Mouse (Mus musculus): ENCODE measurements around the gene Ice1. TPM values are rescaled to one million over a fixed set of nuclear protein-coding genes. Genes with fewer than 3 reads are reported as not detected.

Ice1 gene
- total RNA-seq, 1 experiment from 2014 or later, result 26.1 TPM

DNA sequence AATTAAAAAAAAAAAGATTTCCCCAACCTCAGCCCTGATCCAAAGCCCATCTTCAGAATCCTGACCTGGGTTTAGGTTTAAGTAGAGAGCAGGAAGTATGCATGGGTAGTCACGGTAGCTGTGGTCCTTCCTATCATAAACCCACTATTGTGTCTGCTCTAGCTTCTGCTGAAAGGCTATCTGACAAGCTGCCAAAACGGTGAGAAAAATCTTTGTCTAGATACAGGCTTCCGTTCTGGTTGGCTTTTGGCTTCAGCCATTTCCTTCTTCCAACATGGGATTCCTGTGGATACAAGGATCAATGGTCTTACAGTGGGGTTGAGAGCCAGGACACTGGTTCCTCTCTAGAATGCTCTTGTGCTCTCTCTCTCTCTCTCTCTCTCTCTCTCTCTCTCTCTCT, 2.2 kb upstream of the Ice1 start:
- DNase-seq, result no peak

DNA sequence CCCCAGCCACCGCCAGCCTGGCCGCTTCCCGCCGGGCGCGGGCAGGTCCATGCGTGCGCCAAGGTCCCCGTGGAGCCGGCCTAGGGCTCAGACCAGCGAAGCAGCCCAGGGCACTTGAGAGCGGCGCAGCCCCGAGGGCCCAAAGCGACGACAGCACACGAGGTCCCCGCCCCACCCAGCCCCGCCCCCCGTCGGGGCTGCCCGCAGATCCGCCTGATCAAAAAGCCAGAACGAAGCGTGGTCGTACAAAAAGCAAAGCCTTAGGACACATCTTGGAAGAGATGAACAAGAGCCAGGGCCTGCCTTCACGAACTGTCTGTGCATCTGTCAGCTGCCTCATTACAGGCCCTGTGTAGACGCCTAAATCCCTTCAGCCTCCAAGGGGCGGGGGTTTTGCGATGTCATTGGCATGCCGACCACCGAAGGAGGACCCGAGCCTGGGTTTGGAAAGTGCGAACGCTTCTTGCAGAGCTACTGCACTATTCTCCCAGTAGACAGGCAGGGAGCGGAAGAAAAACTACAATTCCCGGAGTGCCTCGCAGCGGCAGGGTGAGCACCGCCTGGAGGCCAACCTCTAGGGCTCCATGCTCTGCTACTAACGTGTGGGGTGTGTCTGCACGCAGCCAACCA, 343 bp upstream of the Ice1 start:
- peak; percentile 96 for DNase-seq

DNA sequence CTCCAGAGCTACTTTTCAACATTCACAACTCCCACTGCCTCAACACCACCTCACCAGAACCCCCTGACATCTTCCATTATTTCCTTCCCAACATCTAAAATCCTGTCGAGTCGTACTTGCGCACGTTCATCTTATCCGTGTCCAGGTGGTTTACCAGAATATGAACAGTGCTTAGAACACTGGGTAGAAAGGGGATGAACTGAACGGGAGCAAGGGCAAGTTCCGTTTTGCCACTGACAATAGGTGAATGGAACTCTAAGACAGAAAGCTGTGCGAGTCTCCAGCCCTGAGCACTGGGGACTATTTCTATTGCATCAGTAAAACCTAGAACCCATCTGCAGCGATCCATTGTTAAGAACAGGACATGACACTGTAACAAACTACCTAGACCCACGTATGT, 728 bp downstream of the Ice1 start:
- no peak for DNase-seq

DNA sequence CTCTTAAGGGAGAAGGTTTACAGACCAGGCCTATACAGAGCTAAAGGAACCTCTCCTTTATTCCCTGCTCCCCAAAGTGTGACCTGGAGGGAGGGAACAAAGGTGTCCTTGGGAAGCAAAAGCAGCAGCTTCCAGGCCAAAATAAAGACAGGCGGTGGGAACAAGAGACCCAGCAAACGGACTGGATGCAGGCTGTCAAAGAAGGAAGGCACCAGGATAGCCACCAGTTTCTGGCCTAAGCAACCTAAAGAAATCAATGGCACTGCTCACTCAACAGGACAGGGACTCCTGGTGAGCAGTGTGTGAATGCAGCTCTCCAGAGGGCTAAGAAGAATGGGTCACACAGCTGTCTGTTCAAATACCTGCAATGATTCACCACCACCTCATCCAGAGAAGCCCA, 1.8 kb downstream of the Ice1 start:
- no peak for DNase-seq

DNA sequence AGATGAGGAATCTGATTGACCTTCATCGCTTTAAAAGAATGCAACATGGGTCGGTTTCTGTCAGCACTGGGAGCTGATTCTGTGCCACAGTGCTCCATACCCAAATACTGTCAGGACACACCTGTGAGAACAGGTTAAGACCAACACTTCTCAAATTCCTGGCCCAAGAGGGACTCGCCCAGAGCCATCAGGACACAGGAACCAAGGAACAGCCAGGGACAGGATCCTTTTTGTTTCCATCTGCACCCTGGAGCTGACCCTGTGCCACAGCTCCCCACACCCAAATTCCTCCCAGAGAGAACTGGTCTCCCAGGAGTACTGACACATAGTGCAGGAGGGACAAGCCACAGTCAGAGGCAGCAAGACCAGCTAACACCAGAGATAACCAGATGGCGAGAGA, 11.0 kb downstream of the Ice1 start:
- DNase-seq, result no peak

DNA sequence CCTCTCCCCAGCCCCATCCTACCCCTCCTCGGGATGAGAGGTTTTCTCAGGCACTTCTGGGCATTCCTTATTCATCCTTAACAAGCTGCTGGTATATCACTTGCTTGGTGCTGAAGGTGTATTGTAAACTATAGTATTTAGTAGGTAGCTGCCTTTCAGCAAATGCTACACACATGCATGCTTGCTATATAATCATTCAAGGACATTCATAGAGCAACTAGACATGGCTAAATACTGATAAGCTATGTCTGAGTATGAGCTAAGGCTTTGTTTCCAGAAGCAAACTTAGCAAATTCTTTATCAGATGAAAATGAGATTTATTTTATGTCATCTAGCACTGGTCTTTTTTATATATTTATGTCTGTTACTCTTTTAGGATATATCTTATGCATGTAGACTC, 11.8 kb downstream of the Ice1 start:
- DNase-seq, result no peak

DNA sequence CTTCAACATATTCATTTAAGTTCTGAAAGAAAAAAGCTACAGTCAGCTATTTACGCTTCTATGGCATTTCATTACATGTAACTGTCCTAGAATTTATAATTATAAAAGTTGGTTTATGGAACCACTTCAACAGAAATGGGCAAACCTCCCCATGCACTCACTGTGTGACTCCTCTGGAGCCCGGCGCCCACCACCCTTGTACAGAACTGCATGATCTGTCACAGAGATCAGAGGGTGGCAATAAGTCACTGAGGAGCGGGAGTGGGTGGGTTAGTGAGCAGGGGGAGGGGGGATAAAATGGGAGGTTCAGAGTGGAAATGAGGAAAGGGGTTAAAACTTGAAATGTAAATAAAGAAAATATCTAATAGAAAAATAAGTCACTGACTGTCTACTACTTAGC, 13.0 kb downstream of the Ice1 start:
- no peak for DNase-seq

DNA sequence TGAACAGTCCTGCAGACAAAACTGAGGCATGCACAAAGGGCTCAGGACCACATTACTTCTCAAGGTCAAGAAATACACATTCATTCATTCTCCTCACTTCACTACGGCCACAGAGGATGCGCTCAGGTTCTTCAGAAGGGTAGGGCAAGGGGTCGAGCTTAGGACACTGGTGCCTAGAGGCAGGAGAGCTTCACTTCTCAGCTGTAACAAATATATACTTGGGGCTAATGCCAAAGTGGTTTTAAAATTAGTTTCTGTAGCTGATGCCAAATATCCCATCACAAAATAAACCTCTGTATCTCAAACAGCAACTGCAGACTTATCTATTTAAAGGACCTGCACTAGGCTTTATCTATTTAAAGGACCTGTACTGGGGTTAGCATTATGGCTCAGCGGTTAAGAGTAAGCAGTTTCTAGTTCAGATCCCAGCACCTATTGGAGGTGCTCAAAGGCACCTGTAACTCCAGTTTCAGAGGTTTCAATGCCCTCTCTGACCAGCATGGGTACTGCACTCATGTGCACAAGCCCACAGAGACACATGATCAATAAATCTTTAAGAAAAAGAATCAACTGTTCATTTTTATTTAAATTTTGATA, 14.9 kb downstream of the Ice1 start:
- DNase-seq, result no peak

DNA sequence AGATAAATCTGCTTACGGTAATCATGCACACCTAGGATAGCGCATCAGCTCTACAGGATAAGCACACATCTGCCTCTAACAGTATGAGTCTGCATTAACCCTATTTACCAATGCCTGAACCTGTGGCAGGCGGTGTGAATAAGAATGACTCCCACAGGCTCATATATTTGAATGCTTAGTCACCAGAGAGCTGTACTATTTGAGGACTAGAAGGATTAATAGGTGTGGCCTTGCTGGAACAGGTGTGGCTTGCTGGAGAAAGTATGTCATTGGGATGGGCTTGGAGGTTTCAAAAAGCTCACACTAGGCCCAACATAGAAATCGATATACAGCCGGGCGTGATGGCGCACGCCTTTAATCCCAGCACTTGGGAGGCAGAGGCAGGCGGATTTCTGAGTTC, 15.9 kb downstream of the Ice1 start:
- DNase-seq, result no peak

DNA sequence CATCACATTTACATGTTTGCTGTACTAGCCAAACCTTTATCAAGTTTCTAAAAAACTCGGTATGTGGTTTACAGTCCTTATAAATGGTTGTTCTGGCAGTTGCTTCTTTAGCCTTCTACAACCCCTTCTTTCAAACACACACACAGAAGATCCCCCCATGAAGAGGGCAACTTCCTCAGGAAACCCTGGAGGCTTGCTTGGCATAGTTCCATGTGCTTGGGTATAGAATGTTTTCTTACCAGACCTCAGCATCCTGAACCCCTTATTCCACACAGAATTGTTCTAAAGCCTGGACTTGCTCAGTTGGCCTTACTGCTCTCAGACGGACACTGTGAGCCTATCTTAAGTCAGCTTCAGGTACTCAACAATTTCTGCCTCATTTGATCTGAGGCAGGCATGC, 24.6 kb downstream of the Ice1 start:
- DNase-seq, result no peak

DNA sequence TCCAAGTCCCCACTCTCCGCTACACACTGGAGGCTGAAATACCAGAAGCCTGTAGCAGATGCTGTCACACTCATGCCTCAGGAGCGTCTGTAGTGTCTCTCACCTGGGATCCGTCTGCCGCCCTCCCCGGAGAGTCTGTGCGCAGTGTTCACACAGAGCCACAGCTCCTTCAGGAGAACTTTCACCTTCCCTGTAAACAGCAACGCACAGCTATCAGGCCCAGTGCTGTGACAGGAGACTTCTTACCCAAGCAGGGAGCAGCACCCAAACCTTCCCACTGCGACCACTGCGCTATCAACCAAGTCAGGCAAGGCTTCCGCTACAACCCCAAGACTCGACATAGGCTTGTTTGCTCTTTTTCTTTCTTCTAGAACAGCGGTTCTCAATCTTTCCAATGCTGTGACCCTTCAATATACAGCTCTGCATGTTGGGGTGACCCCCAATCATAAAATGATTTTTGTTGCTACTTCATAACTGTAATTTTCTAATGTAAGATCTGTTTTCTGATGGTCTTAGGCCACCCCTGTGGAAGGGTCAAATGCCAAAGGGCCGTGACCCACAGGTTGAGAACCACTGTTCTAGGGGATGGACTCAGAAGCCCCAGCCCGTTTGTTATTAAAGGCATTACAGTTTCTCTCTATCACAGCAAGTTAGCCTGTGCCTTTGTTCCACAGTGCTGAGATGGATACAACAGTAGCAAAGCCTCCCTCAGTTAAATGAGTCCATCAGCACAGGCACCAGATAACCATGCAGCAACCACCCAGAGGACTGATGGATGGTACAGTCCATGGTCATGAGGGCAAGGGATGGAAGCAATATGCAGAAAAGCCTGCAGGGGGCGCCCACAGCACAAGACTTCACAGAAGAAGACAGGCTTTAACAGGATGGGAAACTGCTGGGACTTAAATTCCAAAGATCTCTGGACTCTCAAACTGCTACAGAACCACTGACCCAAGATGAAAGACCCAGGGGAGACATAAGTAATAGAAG, 26.7 kb downstream of the Ice1 start:
- DNase-seq, result peak; percentile 80

DNA sequence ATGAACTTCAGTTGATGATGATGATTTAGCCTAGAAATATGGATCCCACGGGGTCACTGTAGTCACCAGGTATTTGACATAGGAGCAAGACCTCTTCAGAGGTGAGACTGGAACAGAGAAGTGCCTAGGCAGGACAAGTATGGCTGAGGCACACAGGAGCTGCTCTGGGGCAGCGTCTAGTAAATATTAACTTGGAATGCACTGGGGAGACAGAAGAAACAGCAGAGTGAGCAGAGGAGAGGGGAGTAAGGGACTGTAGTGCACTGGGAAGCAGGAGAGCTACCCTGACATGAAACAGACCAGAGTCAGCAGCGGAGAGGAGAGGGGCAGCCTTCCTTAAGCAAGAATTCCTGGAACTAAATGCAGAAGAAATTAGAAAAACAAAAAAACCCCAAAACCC, 27.8 kb downstream of the Ice1 start:
- no peak for DNase-seq

DNA sequence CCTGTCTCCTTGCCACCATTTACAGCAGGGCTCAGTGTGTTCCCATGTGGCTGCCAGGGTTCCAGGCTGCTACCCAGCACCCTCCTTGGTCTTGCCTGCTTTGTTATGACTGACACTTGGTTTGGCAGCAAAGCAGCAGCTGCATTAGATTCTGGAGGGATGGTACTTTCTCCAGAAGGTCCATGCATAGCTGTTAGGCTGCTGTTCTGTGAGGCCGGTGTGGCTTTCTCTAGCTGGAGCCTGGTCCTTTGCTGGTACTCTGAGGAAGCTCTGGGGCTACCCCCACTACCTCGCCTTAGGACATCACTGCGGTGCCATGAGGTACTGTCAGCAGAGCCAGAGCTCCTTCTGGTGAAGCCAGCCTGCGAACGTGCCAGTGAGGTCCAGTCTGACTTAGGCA, 32.1 kb downstream of the Ice1 start:
- DNase-seq, result no peak

DNA sequence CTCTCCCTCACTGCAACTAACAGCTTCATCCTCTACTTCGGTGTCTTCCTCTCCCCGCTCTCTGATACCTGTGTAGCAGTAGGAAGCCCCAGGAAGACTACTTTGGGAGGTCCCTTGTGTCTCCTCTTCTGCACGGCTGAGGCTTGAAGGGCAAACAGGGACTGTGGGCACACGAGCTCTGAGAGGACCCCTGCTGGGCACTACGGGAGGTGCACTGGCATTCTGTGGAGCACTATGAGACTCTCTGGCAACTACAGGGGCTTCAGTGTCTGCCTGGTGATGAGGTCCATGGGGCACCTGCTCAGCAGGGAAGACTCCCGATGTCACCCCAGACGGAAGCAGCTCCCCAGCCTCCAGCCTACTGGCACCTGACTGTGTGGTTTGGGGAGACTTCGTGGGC, 32.7 kb downstream of the Ice1 start:
- peak; percentile 23 for DNase-seq

DNA sequence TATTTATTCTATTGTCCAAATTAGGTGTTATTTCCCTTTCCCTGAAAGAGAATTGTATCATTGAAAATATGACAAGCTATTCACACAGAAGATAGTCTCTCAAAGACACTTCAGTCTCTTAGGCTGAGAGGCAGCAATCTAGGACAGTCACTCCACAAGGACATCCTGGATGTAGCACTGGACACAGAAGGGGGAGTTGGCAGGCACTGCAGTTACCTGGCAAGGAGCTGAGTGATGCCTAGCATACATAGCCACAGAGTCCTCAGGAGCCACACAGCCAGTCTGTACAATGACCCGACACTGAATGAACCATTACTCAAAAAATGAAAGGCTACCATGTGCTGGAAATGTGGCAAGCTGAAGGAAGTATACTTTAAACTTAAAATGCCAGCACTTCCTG, 35.9 kb downstream of the Ice1 start:
- no peak for DNase-seq

DNA sequence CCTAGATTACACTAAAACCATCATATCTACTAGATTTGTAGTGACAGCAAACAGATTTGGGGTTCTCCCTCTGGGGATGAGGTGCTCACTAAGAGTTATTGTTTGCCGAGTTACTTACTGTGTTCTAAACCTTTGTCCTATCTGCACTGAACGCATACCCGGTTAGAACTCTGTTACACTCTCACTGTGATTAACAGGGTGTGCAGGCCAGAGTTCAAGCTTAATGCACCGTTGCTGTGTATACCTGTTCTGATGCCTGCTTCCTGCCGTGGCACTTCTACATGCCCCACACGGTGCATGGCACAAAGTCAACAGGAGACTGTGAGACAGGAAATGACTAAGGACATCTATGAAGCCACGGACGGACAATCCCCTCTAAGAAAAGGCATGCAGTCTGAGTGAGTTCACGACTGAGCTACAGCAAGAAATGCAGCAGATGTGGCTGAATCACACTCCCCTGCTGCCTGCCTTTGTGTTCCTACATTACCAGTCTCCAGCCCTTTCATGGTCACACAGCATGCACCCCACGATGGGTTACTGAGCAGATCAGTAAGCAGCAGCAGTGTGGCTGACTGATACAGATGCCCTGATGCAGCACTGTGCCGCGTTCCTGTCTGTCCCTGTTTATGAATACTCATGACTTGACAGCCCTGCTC, 37.3 kb downstream of the Ice1 start:
- DNase-seq, result no peak

DNA sequence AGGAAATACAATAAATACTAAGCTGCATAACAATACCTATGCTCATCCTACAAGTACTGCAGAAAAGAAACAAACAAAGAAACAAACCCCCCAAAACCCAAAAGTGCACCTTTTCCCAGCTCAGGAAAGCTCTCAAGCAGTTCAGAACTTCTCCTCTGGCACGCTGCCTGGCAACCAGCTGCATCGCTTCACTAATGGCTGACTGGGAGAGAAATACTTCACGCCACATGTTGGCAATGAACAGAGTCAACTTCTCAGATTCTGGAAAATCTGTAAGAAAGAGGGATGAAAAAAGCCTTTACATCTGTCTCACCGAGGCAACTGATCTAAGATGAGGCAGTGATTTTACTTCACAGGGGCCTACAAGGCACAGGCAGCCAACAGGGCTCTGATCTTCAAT, 38.5 kb downstream of the Ice1 start:
- no peak for DNase-seq

DNA sequence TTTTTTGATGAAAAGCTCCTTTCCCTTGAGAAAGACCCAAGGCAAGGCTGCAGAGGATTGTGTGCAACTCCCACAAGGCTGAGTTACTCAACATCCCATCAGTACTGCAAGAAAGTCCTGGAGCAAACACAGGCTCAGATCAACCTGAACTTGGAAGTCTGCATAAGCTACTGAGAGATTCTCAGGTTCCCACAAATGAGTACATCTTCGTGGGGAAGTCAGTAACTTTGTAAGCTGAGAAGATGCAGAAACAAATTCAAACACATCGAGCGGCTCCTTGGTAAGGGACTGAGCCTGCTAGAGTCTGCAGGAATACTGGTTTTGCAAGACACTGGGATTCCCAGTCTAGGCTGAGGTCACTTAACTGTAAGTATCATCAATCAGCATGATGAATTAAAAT, 40.5 kb downstream of the Ice1 start:
- DNase-seq, result no peak

DNA sequence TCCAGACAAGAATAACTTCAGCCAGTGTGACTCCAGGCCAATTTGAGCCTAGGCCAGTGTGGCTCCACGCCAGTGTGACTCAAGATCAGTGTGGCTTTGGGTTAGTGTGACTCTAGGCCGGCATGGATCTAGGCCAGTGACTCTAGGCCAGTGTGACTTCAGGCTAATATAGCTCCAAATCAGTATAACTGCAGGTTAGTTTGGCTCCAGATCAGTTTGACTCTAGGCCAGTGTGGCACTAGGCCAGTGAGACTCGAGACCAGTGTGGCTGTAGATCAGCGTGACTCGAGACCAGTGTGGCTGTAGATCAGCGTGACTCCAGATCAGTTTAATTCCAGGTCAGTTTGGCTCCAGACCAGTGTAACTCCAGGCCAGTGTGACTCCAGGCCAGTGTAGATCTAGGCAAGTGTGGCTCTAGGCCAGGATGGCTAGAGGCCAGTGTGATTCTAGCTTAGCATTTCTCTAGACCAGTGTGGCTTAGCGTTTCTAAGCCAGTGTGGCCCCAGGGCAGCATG, 47.1 kb downstream of the Ice1 start:
- peak; percentile 80 for DNase-seq

DNA sequence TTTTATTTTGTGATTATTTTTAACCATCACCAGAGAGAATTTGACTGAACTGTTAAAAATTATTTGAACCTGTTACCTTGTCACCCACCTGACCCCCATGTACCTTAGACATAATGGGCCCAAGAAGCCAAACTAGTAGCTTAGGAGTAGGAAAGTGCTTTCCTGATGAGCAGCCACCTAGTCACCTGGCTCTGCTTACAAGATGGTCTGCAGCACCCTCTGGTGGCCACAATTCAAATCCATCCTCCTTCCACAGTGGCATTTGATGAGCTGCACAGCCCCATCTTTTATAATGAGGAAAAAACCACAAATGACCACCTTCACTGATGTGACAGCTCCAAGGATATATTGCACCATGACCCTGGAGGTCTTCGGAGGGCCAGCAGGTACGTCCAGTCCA, 50.5 kb downstream of the Ice1 start:
- DNase-seq, result peak; percentile 70

DNA sequence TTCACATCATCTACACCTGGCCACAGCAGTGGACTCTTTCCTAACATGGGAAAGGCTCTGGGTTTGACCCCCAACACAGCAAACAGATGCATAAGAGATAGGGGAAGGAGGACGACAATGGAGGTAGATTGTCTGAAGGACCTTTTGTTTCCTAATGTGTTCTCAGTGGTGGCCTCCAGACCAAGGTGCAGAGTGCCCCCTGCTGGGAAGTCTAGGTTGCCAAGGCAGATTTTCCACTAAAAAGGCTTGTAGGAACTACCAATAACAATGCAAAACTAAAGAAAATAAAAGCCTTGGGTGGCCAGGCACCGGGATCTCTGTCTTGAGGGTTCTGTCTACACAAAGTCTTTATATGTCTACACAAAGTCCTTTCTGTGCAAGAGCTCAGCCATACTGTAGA, 54.9 kb downstream of the Ice1 start:
- DNase-seq, result peak; percentile 56

DNA sequence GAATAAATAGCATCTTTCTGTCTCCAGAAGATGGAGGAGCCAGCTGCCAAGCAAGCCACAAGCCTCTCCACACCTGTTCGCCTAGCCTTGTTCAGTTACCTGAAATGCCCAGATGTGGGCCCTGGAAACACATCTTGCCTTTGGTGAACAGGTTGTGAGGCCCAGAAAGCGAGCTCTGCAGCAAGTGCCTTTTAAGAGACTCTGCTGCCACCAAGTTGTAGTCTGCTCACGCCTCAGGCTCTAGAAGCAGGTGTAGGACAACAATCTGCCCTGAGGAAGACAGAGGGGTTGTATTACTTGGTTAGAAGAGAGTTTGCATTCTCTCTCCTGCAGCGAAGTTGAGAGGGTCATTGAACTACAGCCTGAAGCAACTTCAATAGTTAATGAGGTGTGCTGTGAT, 55.9 kb downstream of the Ice1 start:
- no peak for DNase-seq

DNA sequence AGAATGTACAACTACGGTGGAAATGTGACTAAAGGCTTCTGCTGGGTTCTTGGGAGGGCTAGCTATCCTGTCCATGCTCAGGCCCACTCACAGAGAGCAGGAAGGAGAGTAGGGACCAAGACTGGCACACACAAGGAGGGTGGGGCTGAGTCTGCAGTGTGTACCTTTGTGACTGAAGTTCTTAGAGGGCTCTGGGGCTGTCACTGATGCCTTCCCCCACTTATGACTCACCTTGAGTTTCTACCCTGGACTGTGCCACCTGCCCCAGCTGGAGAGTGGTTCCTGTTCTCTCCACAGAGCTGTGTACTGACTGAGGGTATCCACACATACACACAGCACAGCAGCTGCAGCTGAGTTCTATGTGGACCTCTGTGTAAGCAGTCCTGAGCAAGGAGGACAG, 63.2 kb downstream of the Ice1 start:
- no peak for DNase-seq

Measured in adrenal gland, postnatal 14 days (tissue).